Mouse (Mus musculus): ENCODE results near the gene Nsun4. TPM values are rescaled to one million over a fixed set of nuclear protein-coding genes. Genes with fewer than 3 reads are reported as not detected.

Gene Nsun4
- polyA plus RNA-seq, 1 experiment, result 9.4 TPM

DNA sequence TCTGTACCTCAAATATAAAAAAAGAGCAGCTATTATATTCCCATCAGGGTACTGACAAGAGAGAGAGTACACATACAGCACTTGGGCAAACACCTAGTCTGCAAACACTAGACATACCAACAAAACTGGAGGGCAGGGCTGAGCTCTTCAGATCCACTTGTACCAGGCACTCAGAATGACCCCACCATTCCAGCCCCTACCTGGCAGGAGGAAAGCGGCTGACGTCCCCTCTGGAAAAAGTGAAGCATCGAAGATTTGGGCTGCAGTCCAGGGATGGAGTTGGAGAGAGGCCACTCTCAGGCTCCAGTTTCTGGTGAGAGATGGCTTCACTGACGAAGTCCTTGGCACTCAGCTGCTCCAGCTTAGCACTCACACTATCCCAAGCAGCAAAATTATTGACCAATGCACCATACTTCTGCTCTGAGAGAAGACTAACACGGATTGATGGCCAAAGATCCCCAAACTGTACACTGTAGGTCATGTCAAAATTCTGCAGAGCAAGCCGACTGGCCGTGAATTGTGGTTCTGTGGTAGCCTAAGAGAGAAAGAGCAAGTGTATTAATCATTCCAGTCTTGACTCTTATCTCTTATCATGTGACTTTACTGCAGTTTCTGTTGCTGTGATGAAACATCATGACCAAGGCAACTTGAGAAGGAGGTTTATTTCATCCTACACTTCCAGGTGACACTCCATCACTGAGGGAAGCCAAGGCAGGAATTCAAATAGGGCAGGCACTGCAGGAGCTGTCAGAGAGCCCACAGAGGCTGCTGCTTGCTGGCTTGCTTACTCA, 5.4 kb downstream of the Nsun4 start:
- Histone ChIP-seq H3K4me1 (ENCODE audit: control insufficient read depth, insufficient read depth, low read length) (no peaks in the 10 kb centered on the region), H3K27ac (ENCODE audit: insufficient read depth, low read length) (no peak overlapping the region), H3K4me3 (ENCODE audit: insufficient read depth, low read length) (no peak overlapping the region)
- no peak for TF ChIP-seq CTCF (IDR thresholded peaks at IDR 0.05; ENCODE audit: extremely low read depth, insufficient read depth, low read length)
- TF ChIP-seq POLR2A (IDR thresholded peaks at IDR 0.05; ENCODE audit: extremely low read depth, insufficient read depth, low read length), result no peak

DNA sequence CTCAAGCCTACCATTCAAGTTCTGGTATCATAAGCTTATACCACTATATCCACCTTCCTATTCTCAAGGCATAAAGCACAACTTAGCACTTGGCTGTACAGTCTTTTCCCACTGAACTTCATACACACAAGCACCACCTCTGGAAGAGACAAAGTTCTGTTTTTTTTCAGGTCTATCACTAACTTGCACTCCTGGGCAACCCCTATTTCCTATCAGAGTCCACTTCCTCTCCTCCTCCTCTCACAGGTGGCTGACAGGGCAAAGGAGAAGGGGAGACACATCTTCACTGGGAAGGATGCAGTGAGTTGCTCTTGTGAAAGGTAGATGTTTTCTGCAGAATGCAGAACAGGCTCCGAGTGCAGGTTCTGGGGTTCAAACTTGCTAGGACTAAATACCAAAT, 6.0 kb downstream of the Nsun4 start:
- Histone ChIP-seq H3K27ac (ENCODE audit: insufficient read depth, low read length) (no peak overlapping the region), H3K4me1 (ENCODE audit: control insufficient read depth, insufficient read depth, low read length) (no peaks in the 10 kb centered on the region), H3K4me3 (ENCODE audit: insufficient read depth, low read length) (no peak overlapping the region)
- TF ChIP-seq POLR2A (IDR thresholded peaks at IDR 0.05; ENCODE audit: extremely low read depth, insufficient read depth, low read length), result no peak
- TF ChIP-seq CTCF (IDR thresholded peaks at IDR 0.05; ENCODE audit: extremely low read depth, insufficient read depth, low read length), result no peak

DNA sequence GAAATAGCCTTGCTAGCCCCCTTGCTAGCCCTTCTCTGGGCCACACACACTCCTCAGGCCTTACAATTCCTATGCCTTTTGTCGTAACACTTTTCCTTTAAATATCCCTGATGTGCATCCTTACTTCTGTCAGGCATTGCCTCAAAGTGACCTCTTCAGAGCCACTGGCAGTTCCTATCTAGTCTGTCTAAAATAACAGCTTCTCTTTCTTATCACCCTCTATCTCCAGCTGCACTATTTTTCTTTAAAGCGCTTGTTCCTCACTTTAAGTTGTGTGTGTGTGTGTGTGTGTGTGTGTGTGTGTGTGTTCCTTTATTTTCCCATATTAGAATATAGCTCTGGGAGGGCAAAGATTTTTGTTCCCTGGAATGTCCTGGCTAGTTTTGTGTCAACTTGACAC, 7.1 kb downstream of the Nsun4 start:
- Histone ChIP-seq H3K4me1 (ENCODE audit: control insufficient read depth, insufficient read depth, low read length) (no peaks in the 10 kb centered on the region), H3K4me3 (ENCODE audit: insufficient read depth, low read length) (no peak overlapping the region)
- no peak for TF ChIP-seq POLR2A (IDR thresholded peaks at IDR 0.05; ENCODE audit: extremely low read depth, insufficient read depth, low read length)
- TF ChIP-seq CTCF (IDR thresholded peaks at IDR 0.05; ENCODE audit: extremely low read depth, insufficient read depth, low read length), result no peak

DNA sequence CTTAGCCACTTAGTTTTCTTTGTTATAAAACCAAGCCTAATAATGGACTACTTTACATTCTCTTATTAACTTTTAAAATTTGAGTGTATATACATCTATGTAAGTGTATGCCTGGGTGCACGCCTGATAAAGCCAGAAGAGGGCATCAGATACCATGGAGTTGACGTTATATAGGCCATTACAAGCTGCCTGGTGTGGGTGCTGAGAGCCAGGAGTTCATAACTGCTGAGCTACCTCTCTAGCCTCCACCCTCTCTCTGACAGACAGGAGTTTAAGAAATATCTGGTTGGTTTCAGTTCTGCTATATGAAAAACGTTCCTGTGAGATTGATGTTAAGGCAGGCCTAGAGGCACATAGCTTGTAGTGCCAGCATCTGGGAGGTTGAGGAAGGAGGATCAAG, 11.5 kb downstream of the Nsun4 start:
- TF ChIP-seq CTCF (IDR thresholded peaks at IDR 0.05; ENCODE audit: extremely low read depth, insufficient read depth, low read length) (no peak), POLR2A (IDR thresholded peaks at IDR 0.05; ENCODE audit: extremely low read depth, insufficient read depth, low read length) (no peak)
- no peak overlapping the region for H3K4me3 ChIP-seq (ENCODE audit: insufficient read depth, low read length)
- no peaks in the 10 kb centered on the region for H3K4me1 ChIP-seq (ENCODE audit: control insufficient read depth, insufficient read depth, low read length)

More for the DNA sequence above, 7.1 kb downstream of the Nsun4 start:
- no peak overlapping the region for H3K27ac ChIP-seq (ENCODE audit: insufficient read depth, low read length)

DNA sequence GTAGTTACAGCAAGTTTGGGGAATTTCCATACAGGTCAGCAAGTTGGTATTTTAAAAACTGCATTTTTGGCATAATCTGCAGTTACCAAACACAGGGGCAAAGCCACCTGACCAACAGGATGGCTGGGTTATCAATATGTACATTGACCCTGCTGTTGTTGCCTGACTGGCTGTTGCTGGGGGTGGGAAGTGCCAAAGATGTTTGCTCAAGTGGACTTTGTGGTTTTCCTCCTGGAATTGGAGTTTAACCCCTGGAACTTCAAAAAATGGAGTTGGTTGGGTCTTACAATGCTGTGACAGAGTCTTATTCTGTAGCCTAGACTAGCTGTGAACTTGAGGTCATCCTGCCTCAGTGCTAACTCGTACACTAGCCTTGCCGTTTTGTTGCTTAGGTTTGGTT, 13.2 kb downstream of the Nsun4 start:
- TF ChIP-seq CTCF (IDR thresholded peaks at IDR 0.05; ENCODE audit: extremely low read depth, insufficient read depth, low read length), result no peak

More for the DNA sequence above, 11.5 kb downstream of the Nsun4 start:
- no peak overlapping the region for H3K27ac ChIP-seq (ENCODE audit: insufficient read depth, low read length)

DNA sequence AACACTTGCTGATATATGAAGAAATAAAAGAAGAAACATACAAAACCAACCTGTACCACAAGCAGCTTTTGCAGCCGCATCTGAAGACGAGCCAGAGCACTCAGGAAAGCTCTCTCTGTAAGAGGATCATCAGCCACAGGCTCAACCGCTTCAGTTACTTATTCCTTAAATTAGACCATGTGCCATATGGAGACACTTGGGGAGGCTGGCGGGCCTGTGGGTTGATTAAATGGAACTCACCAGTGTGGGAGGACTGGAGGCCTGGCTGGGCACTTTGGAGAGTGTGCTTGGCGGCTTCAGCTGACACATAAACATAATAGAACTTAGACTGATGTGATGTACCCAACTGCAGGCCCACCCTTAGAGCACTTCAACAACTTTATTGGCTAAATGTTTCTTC, 20.3 kb downstream of the Nsun4 start:
- Histone ChIP-seq H3K27ac (ENCODE audit: insufficient read depth, low read length) (no peak overlapping the region), H3K4me1 (ENCODE audit: control insufficient read depth, insufficient read depth, low read length) (peaks cover 3% of the 10 kb centered on the region; the same call in 1 of the 2 replicates), H3K4me3 (ENCODE audit: insufficient read depth, low read length) (no peak overlapping the region)
- TF ChIP-seq CTCF (IDR thresholded peaks at IDR 0.05; ENCODE audit: extremely low read depth, insufficient read depth, low read length) (no peak), POLR2A (IDR thresholded peaks at IDR 0.05; ENCODE audit: extremely low read depth, insufficient read depth, low read length) (no peak)

More for the DNA sequence above, 13.2 kb downstream of the Nsun4 start:
- Histone ChIP-seq H3K27ac (ENCODE audit: insufficient read depth, low read length) (no peak overlapping the region), H3K4me3 (ENCODE audit: insufficient read depth, low read length) (no peak overlapping the region), H3K4me1 (ENCODE audit: control insufficient read depth, insufficient read depth, low read length) (no peaks in the 10 kb centered on the region)

DNA sequence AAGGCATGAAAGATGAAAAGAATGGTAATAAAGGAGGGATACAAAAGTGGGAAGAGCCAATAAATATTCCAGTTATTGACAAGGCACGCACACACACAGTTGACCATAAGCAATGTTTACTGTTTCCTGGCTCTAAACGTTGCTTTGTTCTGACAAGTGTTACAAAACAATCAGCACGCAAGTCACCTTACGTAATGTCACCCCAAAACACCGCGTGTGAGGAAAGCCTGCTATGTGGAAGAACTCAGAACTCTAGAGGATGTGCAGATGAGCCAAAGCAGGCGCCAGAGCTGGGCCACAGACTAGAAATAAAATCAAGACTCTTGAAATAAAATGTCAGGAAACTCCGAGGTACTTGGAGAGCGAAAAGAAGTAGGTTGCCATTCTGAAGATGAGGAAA, 20.8 kb downstream of the Nsun4 start:
- peak overlapping the region; percentile 51 for H3K27ac ChIP-seq (ENCODE audit: insufficient read depth, low read length)
- peaks cover 3% of the 10 kb centered on the region; the same call in 1 of the 2 replicates for H3K4me1 ChIP-seq (ENCODE audit: control insufficient read depth, insufficient read depth, low read length)
- TF ChIP-seq POLR2A (IDR thresholded peaks at IDR 0.05; ENCODE audit: extremely low read depth, insufficient read depth, low read length) (no peak), CTCF (IDR thresholded peaks at IDR 0.05; ENCODE audit: extremely low read depth, insufficient read depth, low read length) (no peak)

DNA sequence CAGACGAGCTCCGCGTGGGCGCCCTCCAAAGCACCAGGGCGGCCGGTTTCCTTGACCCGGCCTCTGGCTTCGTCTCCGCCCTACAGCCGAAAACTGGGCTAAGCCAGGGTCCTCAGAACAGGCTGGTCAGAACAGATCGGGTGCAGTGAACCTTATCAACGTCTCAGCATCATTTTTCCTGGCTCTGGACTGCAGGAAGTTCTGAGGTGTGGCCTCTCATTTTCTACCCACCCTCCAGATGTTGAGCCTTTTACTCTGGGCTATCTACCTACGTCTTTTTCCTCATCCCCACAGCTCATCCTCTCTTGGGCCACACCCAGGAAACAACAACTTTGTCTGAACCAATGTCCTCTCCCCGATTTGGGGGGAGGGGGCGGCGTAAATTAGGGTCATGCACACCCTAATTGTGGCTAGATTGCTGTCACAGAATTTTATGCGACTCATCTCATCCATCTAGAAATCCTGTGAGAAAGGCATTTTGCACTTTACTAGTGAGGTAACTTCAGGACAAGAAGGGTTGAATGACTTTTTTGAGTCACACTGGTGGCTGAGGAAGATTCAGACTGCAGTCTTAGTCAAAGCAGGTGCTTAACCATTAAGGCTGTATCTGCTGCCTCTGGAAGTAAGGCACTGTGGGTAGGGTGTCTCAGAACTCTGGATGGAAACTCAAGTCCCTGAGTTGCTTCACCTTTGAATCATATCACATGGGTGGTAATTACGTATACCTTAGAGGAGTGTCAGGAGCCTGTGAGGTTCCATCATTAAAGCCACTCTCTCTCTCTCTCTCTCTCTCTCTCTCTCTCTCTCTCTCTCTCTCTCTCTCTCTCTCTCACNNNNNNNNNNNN, 35.6 kb downstream of the Nsun4 start, which contains the start of gene Faah:
Gene Faah (minus strand): TSS at position 25 of the 845 bp plus-strand sequence.
- H3K4me1 ChIP-seq (ENCODE audit: control insufficient read depth, insufficient read depth, low read length), result peaks cover 2% of the 10 kb centered on the region; the same call in 1 of the 2 replicates
- peak within 1 kb of the TSS; percentile 75 for H3K4me3 ChIP-seq (ENCODE audit: insufficient read depth, low read length)
- peak within 1 kb of the TSS; percentile 97 for H3K27ac ChIP-seq (ENCODE audit: insufficient read depth, low read length)

More for the DNA sequence above, 20.8 kb downstream of the Nsun4 start:
- no peak overlapping the region for H3K4me3 ChIP-seq (ENCODE audit: insufficient read depth, low read length)

DNA sequence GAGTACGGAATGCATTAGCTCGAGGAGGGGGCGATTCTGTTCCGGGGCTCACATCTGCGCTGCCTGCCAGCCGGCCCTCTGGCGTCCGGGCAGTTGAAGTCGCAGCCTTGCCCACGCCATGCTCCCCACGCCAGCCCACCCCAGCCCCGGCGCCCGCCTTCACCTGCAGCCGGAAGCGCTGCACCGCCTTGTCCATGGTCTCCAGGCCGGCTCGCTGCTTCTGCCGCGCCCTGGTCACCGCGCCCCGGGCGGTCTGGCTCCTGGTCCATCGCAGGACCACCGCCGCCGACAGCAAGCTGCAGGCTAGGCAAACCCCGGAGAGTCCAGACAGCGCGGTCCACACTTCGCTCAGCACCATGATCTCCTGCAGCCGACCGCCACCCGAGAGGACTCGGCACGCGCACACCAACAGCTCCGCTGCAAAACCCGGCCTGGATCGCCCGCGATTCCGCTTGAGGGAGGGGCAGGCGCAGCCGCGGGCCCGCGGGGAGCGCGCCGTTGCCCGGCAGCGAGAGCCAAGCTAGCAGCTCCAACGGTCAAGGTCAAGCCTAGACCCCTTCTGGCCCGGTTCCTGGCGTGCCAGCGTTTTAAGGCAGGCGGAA, 36.3 kb downstream of the Nsun4 start:
- peak overlapping the region; percentile 97 for H3K27ac ChIP-seq (ENCODE audit: insufficient read depth, low read length)
- TF ChIP-seq POLR2A (IDR thresholded peaks at IDR 0.05; ENCODE audit: extremely low read depth, insufficient read depth, low read length) (peak; percentile 47; the same call in 1 of the 2 replicates), CTCF (IDR thresholded peaks at IDR 0.05; ENCODE audit: extremely low read depth, insufficient read depth, low read length) (no peak)
- H3K4me3 ChIP-seq (ENCODE audit: insufficient read depth, low read length), result peak overlapping the region; percentile 75
- peaks cover 2% of the 10 kb centered on the region; the same call in 1 of the 2 replicates for H3K4me1 ChIP-seq (ENCODE audit: control insufficient read depth, insufficient read depth, low read length)

More for the DNA sequence above, 35.6 kb downstream of the Nsun4 start, which contains the start of gene Faah:
- TF ChIP-seq CTCF (IDR thresholded peaks at IDR 0.05; ENCODE audit: extremely low read depth, insufficient read depth, low read length) (no peak), POLR2A (IDR thresholded peaks at IDR 0.05; ENCODE audit: extremely low read depth, insufficient read depth, low read length) (no peak)

Data from cortical plate, adult 2 months (tissue).